Mouse (Mus musculus): ENCODE measurements around the gene Cdr2. TPM values are rescaled to one million over a fixed set of nuclear protein-coding genes. Genes with fewer than 3 reads are reported as not detected.
A peak's percentile ranks its signal among the peaks of the same experiment; 100 is the strongest.

Cdr2 gene
- polyA plus RNA-seq, 1 experiment from 2014 or later: 18.7 TPM

DNA sequence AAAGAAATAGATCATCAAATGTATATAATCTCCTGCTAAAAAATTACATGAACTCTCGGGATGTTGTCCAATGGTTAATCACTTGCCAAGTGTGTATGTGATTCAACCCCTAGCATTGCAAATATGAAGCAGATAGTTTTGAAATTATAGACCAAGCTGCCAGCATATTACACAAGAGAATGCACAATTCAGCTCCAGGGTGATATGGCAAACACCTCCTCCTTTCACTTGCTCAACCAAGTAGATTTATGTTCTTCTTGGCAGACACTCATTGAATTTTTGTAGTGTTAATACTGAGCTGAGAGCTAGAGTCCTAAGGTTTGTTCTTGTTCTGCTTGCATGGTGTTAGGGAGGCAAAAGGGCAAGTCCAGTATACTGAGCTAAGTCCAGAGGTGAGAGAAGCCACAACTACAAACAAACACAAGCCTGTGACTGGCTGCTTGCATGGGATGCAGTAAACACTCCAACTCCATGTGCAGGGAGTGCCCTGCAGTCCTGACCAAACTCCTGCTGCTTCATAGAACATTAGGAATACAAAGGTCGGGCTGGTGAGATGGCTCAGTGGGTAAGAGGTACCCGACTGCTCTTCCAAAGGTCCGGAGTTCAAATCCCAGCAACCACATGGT is 21.8 kb upstream of the Cdr2 start:
- no peak for ATAC-seq (ENCODE audit: low read depth)
- no peaks in the 10 kb centered on the region for H3K9me3 ChIP-seq (ENCODE audit: control insufficient read depth, low read length)

DNA sequence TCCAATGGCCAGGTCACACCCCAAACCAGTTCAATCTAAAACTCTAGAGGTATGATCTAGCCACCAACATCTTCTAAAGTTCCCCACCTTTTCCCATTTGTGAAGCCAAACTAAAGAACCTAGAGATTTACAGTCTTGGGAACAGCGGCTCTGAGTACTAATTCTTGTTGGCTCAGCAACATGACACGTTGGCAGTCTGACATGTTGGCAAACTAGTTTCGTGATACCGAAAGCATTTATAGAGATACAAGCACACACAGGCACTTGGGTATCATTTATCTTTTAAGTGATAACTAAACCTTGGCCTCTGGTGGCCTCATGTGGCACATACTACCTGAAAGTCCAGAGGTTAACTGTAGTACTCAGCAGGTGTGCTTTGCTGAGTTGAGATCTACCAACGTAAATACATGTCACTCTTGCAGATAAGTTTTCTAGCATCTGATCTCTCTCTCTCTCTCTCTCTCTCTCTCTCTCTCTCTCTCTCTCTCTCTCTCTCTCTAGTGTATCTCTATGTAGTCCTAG is 20.4 kb upstream of the Cdr2 start:
- ATAC-seq (ENCODE audit: low read depth): no peak
- H3K9me3 ChIP-seq (ENCODE audit: control insufficient read depth, low read length): no peaks in the 10 kb centered on the region

More for the DNA sequence above, 21.8 kb upstream of the Cdr2 start:
- Histone ChIP-seq H3K36me3 (ENCODE audit: control insufficient read depth, insufficient read depth, low read length) (no peaks in the 10 kb centered on the region), H3K27ac (ENCODE audit: low read depth, low read length) (no peak overlapping the region), H3K9ac (replicated peaks; ENCODE audit: low read depth, low read length) (no peak overlapping the region), H3K27me3 (ENCODE audit: control insufficient read depth, insufficient read depth, low read length) (no peaks in the 10 kb centered on the region), H3K4me3 (ENCODE audit: low read depth, low read length) (no peak overlapping the region), H3K4me1 (ENCODE audit: control insufficient read depth, insufficient read depth, low read length) (no peaks in the 10 kb centered on the region), H3K4me2 (ENCODE audit: low read depth, low read length) (no peak overlapping the region)
- WGBS: 77% methylated on average over 4 of the region's 4 CpGs

DNA sequence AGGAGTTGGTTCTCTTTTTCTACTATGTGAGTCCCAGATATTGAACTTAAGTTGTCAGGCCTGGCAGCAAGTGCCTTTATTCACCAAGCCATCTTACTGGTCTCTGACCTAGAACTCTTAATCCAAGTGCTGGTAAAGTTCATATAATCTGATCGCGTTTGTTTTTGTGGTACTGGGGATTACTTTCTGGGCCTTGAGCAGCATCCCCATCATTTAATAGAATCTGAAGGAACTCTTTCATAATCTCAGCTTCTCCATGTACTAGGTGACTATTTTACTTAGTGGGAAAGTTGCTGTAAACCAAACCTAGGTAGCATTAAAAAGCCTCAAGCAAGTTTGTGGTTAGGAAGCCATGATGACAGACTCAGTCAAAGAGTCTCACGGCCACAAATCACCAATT is 19.8 kb upstream of the Cdr2 start:
- H3K4me2 ChIP-seq (ENCODE audit: low read depth, low read length): no peak overlapping the region
- H3K27me3 ChIP-seq (ENCODE audit: control insufficient read depth, insufficient read depth, low read length): no peaks in the 10 kb centered on the region
- WGBS: 89% methylated on average over 3 of the region's 3 CpGs
- ATAC-seq (ENCODE audit: low read depth): no peak
- no peaks in the 10 kb centered on the region for H3K4me1 ChIP-seq (ENCODE audit: control insufficient read depth, insufficient read depth, low read length)
- H3K9me3 ChIP-seq (ENCODE audit: control insufficient read depth, low read length): no peaks in the 10 kb centered on the region
- H3K9ac ChIP-seq (replicated peaks; ENCODE audit: low read depth, low read length): no peak overlapping the region
- no peak overlapping the region for H3K27ac ChIP-seq (ENCODE audit: low read depth, low read length)
- H3K36me3 ChIP-seq (ENCODE audit: control insufficient read depth, insufficient read depth, low read length): no peaks in the 10 kb centered on the region
- H3K4me3 ChIP-seq (ENCODE audit: low read depth, low read length): no peak overlapping the region

More for the DNA sequence above, 20.4 kb upstream of the Cdr2 start:
- 88% methylated on average over 5 of the region's 5 CpGs for WGBS
- no peak overlapping the region for H3K4me2 ChIP-seq (ENCODE audit: low read depth, low read length)
- no peak overlapping the region for H3K9ac ChIP-seq (replicated peaks; ENCODE audit: low read depth, low read length)
- no peaks in the 10 kb centered on the region for H3K4me1 ChIP-seq (ENCODE audit: control insufficient read depth, insufficient read depth, low read length)
- H3K36me3 ChIP-seq (ENCODE audit: control insufficient read depth, insufficient read depth, low read length): no peaks in the 10 kb centered on the region
- no peak overlapping the region for H3K27ac ChIP-seq (ENCODE audit: low read depth, low read length)
- no peak overlapping the region for H3K4me3 ChIP-seq (ENCODE audit: low read depth, low read length)
- no peaks in the 10 kb centered on the region for H3K27me3 ChIP-seq (ENCODE audit: control insufficient read depth, insufficient read depth, low read length)

DNA sequence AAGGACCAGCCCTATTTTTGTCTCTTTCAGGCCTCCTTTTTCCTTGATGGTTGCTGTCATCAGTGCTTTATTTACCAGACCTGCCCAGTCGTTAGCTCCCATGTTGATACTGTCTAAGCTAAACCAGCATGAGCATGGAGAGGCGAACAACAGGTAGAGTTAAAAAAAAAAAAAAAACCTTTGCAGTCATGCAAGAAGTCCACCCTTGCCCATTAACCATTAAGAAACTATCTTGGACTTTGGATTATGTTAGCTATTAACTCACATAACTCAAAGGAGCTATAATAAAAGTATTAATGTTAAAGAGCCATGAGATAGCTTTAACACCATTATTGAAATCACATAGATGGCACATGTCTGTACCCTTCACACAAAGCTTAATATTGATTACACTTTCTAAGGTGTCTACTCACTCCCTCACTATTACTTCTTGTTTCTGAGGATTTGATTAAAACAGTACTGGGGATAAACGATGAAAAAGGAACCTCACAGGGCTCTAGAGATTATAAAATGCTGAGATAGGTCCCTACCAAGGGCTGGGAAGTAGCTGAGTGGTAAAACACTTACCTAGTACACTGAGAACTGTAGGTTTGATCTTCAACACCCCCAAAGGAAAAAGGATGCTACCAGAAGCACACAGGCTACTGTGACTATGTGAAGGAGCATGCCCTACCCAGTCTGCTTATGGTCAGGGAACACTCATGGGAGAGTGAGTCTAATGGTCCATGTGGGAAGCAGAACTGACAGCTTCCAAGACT is 18.1 kb upstream of the Cdr2 start:
- no peak for ATAC-seq (ENCODE audit: low read depth)
- 86% methylated on average over 3 of the region's 3 CpGs for WGBS
- Histone ChIP-seq H3K36me3 (ENCODE audit: control insufficient read depth, insufficient read depth, low read length) (no peaks in the 10 kb centered on the region), H3K9ac (replicated peaks; ENCODE audit: low read depth, low read length) (no peak overlapping the region), H3K27me3 (ENCODE audit: control insufficient read depth, insufficient read depth, low read length) (no peaks in the 10 kb centered on the region), H3K4me3 (ENCODE audit: low read depth, low read length) (no peak overlapping the region), H3K9me3 (ENCODE audit: control insufficient read depth, low read length) (no peaks in the 10 kb centered on the region), H3K4me1 (ENCODE audit: control insufficient read depth, insufficient read depth, low read length) (no peaks in the 10 kb centered on the region), H3K4me2 (ENCODE audit: low read depth, low read length) (no peak overlapping the region), H3K27ac (ENCODE audit: low read depth, low read length) (no peak overlapping the region)

DNA sequence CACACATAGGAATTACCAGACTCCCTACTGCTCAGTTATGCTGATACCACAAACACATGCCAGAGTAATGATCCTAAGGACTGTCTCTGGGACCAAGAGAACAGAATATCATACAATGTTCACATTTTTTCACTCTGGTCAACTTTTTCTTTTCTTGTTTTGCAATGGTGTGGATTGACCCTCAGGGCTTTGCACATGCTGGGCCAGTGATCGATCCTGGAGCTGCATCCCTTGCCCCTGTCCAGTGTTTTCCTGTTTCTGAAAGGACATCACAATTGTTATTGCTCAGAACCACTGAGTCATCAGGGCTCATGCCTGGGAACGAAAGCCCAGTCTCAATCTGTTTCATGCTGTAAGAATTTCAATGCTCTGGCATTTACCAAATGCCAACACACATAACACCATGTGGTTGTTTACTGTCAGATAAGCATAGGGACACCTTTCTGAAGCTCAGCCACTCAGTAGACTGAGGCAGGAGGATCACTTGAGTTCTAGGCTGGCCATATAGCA is 17.0 kb upstream of the Cdr2 start:
- H3K27ac ChIP-seq (ENCODE audit: low read depth, low read length): no peak overlapping the region
- WGBS: 84% methylated on average over 2 of the region's 2 CpGs
- H3K4me1 ChIP-seq (ENCODE audit: control insufficient read depth, insufficient read depth, low read length): no peaks in the 10 kb centered on the region
- H3K4me3 ChIP-seq (ENCODE audit: low read depth, low read length): no peak overlapping the region
- ATAC-seq (ENCODE audit: low read depth): no peak
- no peak overlapping the region for H3K4me2 ChIP-seq (ENCODE audit: low read depth, low read length)
- no peaks in the 10 kb centered on the region for H3K36me3 ChIP-seq (ENCODE audit: control insufficient read depth, insufficient read depth, low read length)
- H3K27me3 ChIP-seq (ENCODE audit: control insufficient read depth, insufficient read depth, low read length): no peaks in the 10 kb centered on the region
- no peak overlapping the region for H3K9ac ChIP-seq (replicated peaks; ENCODE audit: low read depth, low read length)
- H3K9me3 ChIP-seq (ENCODE audit: control insufficient read depth, low read length): no peaks in the 10 kb centered on the region

DNA sequence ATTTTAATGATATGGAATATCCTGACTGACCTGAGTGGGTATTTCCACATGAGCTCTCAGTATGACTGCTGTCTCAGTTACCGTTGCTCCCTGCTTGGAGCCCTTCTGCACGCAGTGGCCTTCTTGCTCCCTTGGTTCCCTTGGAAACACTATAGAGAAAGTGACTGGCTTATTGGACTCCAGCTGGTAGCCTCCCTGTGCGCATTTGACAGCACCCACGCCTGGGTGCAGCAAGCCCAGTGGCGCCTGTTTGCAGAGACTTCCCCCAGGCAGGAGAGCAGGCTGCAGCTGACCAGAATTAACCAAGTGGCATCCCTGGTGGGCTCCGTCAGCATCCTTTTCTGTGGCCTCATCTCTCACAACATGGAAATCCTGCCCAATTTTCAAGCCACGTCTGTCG is 9.1 kb upstream of the Cdr2 start:
- no peak overlapping the region for H3K27ac ChIP-seq (ENCODE audit: low read depth, low read length)
- no peaks in the 10 kb centered on the region for H3K27me3 ChIP-seq (ENCODE audit: control insufficient read depth, insufficient read depth, low read length)
- no peaks in the 10 kb centered on the region for H3K9me3 ChIP-seq (ENCODE audit: control insufficient read depth, low read length)
- no peaks in the 10 kb centered on the region for H3K4me1 ChIP-seq (ENCODE audit: control insufficient read depth, insufficient read depth, low read length)
- no peaks in the 10 kb centered on the region for H3K36me3 ChIP-seq (ENCODE audit: control insufficient read depth, insufficient read depth, low read length)
- no peak for ATAC-seq (ENCODE audit: low read depth)
- H3K4me3 ChIP-seq (ENCODE audit: low read depth, low read length): no peak overlapping the region
- no peak overlapping the region for H3K4me2 ChIP-seq (ENCODE audit: low read depth, low read length)
- 67% methylated on average over 8 of the region's 8 CpGs for WGBS
- H3K9ac ChIP-seq (replicated peaks; ENCODE audit: low read depth, low read length): no peak overlapping the region

DNA sequence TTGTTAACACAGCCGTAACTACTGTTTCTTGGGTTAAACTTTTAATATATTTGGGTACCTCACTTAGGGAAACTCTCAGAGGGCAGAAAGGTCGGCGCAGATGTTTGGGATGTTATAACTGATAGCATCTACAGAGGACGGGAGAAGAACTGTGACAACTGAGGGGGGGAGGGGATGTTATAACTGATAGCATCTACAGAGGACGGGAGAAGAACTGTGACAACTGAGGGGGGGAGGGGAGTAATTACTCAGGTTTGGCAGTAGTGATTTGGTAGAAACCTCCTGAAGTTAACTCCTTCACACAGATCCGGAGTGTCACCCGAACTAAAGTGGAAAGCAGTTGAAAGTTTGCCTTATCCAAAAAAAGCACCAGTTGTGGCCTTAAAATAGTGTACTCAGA is 856 bp upstream of the Cdr2 start:
- Histone ChIP-seq H3K4me2 (ENCODE audit: low read depth, low read length) (peak overlapping the region; percentile 78), H3K27ac (ENCODE audit: low read depth, low read length) (peak overlapping the region; percentile 49), H3K4me3 (ENCODE audit: low read depth, low read length) (peak overlapping the region; percentile 89), H3K27me3 (ENCODE audit: control insufficient read depth, insufficient read depth, low read length) (no peaks in the 10 kb centered on the region), H3K4me1 (ENCODE audit: control insufficient read depth, insufficient read depth, low read length) (peaks cover 4% of the 10 kb centered on the region; the same call in 1 of the 2 replicates), H3K9me3 (ENCODE audit: control insufficient read depth, low read length) (no peaks in the 10 kb centered on the region), H3K36me3 (ENCODE audit: control insufficient read depth, insufficient read depth, low read length) (no peaks in the 10 kb centered on the region), H3K9ac (replicated peaks; ENCODE audit: low read depth, low read length) (peak overlapping the region; percentile 50)
- 15% methylated on average over 7 of the region's 7 CpGs for WGBS
- no peak for ATAC-seq (ENCODE audit: low read depth)

DNA sequence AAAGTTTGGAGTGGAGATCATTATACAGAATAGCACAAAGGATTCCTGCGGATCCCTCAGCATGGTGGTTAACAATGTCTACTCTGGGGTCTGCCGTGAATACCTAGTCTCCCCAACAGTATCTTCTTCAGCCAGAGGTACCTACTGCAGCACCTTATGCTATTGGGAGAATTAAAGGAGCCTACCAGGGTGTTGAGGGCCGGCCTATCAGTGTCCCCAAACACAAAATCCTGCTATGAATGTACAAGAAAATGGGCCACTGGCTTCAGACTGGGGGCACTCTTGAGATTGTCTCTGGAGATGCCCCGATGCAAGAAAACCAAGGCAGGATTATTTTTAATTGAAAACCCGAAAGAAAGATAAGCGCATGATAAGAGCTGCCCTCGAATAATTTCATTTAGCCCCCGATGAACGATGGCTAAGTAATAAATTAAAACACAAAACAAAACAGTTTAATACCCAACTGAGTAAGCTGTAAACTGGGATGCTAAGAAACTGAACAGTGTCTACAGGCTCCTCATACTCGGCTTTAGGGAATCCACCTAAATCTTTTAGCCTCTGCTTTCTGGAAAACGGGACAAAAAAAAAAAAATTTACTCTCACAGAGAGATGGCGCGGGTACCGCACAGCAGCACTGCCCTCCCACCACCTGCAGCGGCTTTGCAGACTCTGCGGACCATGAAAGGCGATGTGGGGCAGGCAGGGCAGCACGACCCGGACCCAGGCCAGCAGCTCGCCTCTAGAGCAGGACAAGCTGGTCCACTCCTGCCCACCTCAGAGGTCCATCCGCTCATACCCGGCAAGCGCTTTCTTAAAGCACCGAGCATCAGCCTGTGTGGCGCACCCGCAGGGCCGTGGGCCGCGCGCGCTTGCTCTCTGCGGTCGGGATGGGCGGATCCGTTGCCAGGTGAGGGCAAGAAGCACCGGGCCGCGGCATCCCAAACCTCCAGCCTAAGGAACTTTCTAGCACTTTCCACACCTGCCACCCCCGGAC is 884 bp downstream of the Cdr2 start:
- H3K27me3 ChIP-seq (ENCODE audit: control insufficient read depth, insufficient read depth, low read length): no peaks in the 10 kb centered on the region
- no peaks in the 10 kb centered on the region for H3K9me3 ChIP-seq (ENCODE audit: control insufficient read depth, low read length)
- no peaks in the 10 kb centered on the region for H3K36me3 ChIP-seq (ENCODE audit: control insufficient read depth, insufficient read depth, low read length)
- H3K4me3 ChIP-seq (ENCODE audit: low read depth, low read length): peak overlapping the region; percentile 89
- WGBS: 3% methylated on average over 39 of the region's 39 CpGs
- peak; percentile 64 for ATAC-seq (ENCODE audit: low read depth)
- peak overlapping the region; percentile 70 for H3K9ac ChIP-seq (replicated peaks; ENCODE audit: low read depth, low read length)
- peaks cover 13% of the 10 kb centered on the region; the same call in 1 of the 2 replicates for H3K4me1 ChIP-seq (ENCODE audit: control insufficient read depth, insufficient read depth, low read length)
- H3K27ac ChIP-seq (ENCODE audit: low read depth, low read length): peak overlapping the region; percentile 56; the same call in 1 of the 2 replicates
- H3K4me2 ChIP-seq (ENCODE audit: low read depth, low read length): peak overlapping the region; percentile 78

Data from neural tube, embryonic 14.5 days (tissue).